Mouse (Mus musculus) olfactory bulb, adult 2 months (tissue): ENCODE results near the gene Col4a2. TPM values are rescaled to one million over a fixed set of nuclear protein-coding genes. Genes with fewer than 3 reads are reported as not detected.

Source experiments
- H3K27ac ChIP-seq: fragments of 200-500 bp; 2 replicates; pipeline ENCODE4 v1.5.1; 2012; ENCODE audit warnings: low read depth, low read length; ENCODE audit not compliant: insufficient read depth
- H3K4me1 ChIP-seq: fragments of 200-500 bp; 2 replicates; pipeline ENCODE4 v1.6.1; 2012; ENCODE audit warnings: low read length; ENCODE audit not compliant: control insufficient read depth, insufficient read depth
- H3K4me3 ChIP-seq: fragments of 200-500 bp; 2 replicates; pipeline ENCODE4 v1.5.1; 2012; ENCODE audit warnings: mild to moderate bottlenecking, low read depth, low read length, moderate library complexity; ENCODE audit not compliant: insufficient read depth
- CTCF ChIP-seq: fragments of 200-500 bp; IDR thresholded peaks from 2 replicates; pipeline ENCODE4 v1.5.1; 2012; ENCODE audit warnings: low read depth, mild to moderate bottlenecking, low read length, moderate library complexity; ENCODE audit not compliant: insufficient read depth
- POLR2A ChIP-seq: fragments of 200-500 bp; IDR thresholded peaks from 2 replicates; pipeline ENCODE4 v1.6.1; 2012; ENCODE audit warnings: mild to moderate bottlenecking, low read depth, low read length, moderate library complexity; ENCODE audit not compliant: insufficient read depth
- WGBS: fragments of 180-500 bp; shearing (Covaris S2); methylation state at CpG from one replicate; pipeline ENCODE4 v1.1.7; 2018; 5-methylcytosine and 5-hydroxymethylcytosine counted together
- polyA plus RNA-seq: library from polyadenylated mRNA; stranded (reverse); fragments of >200 nt; gene quantifications from 2 replicates; pipeline ENCODE4 v1.2.4, GENCODE M21; 2012; ENCODE audit warnings: low replicate concordance; ENCODE audit not compliant: missing spikeins, insufficient read depth, insufficient read length

Gene Col4a2
- polyA plus RNA-seq, 1 experiment = not detected

GRCm38 (mm10) chr8:11331561-11331960 lies 19.0 kb downstream of the Col4a2 start:
- no peak for TF ChIP-seq CTCF
- no peak for TF ChIP-seq POLR2A
- peaks cover under 1% of the 10 kb centered on the region; the same call in 1 of the 2 replicates for H3K4me1 ChIP-seq
- H3K4me3 ChIP-seq = no peak overlapping the region
- 69% methylated on average over 4 of the region's 4 CpGs for whole genome bisulfite sequencing
- H3K27ac ChIP-seq = no peak overlapping the region

- TF ChIP-seq POLR2A (no peak), CTCF (no peak)
- H3K27ac ChIP-seq = no peak overlapping the region
Observed at GRCm38 (mm10) chr8:11333746-11334145, 21.1 kb downstream of the Col4a2 start.

GRCm38 (mm10) chr8:11334493-11334892 lies 21.9 kb downstream of the Col4a2 start:
- Histone ChIP-seq H3K27ac (no peak overlapping the region), H3K4me1 (peaks cover 8% of the 10 kb centered on the region; the same call in 1 of the 2 replicates), H3K4me3 (no peak overlapping the region)
- TF ChIP-seq POLR2A = no peak
- TF ChIP-seq CTCF = no peak
- WGBS = 76% methylated on average over 3 of the region's 3 CpGs

More at GRCm38 (mm10) chr8:11333746-11334145, 21.1 kb downstream of the Col4a2 start:
- Histone ChIP-seq H3K4me3 (no peak overlapping the region), H3K4me1 (peaks cover 8% of the 10 kb centered on the region; the same call in 1 of the 2 replicates)
- 78% methylated on average over 6 of the region's 6 CpGs for WGBS

GRCm38 (mm10) chr8:11335238-11335637 lies 22.6 kb downstream of the Col4a2 start:
- TF ChIP-seq POLR2A (no peak), CTCF (no peak)
- no peak overlapping the region for H3K4me3 ChIP-seq
- 92% methylated on average over 4 of the region's 4 CpGs for WGBS
- peaks cover 11% of the 10 kb centered on the region for H3K4me1 ChIP-seq
- H3K27ac ChIP-seq = no peak overlapping the region

GRCm38 (mm10) chr8:11336346-11336745 lies 23.7 kb downstream of the Col4a2 start:
- no peak for TF ChIP-seq CTCF
- TF ChIP-seq POLR2A = no peak
- 55% methylated on average over 5 of the region's 5 CpGs for WGBS
- H3K27ac ChIP-seq = no peak overlapping the region
- peaks cover 14% of the 10 kb centered on the region for H3K4me1 ChIP-seq
- H3K4me3 ChIP-seq = no peak overlapping the region

- no peak overlapping the region for H3K27ac ChIP-seq
- WGBS = 95% methylated on average over 10 of the region's 10 CpGs
- no peak overlapping the region for H3K4me3 ChIP-seq
- H3K4me1 ChIP-seq = peaks cover 14% of the 10 kb centered on the region
- no peak for TF ChIP-seq CTCF
- no peak for TF ChIP-seq POLR2A
Observed at GRCm38 (mm10) chr8:11337642-11338041, 25.0 kb downstream of the Col4a2 start.

- no peak overlapping the region for H3K27ac ChIP-seq
- 84% methylated on average over 9 of the region's 9 CpGs for WGBS
- peaks cover 14% of the 10 kb centered on the region for H3K4me1 ChIP-seq
- H3K4me3 ChIP-seq = no peak overlapping the region
- no peak for TF ChIP-seq CTCF
- no peak for TF ChIP-seq POLR2A
Observed at GRCm38 (mm10) chr8:11338507-11338906, 25.9 kb downstream of the Col4a2 start.

GRCm38 (mm10) chr8:11340310-11341110 lies 27.9 kb downstream of the Col4a2 start:
- WGBS = 85% methylated on average over 12 of the region's 12 CpGs
- Histone ChIP-seq H3K4me1 (peaks cover 20% of the 10 kb centered on the region), H3K27ac (no peak overlapping the region), H3K4me3 (no peak overlapping the region)
- TF ChIP-seq POLR2A (no peak), CTCF (no peak)

- 80% methylated on average over 3 of the region's 3 CpGs for WGBS
- TF ChIP-seq POLR2A (no peak), CTCF (no peak)
- H3K4me1 ChIP-seq = peaks cover 20% of the 10 kb centered on the region
- H3K27ac ChIP-seq = no peak overlapping the region
- H3K4me3 ChIP-seq = no peak overlapping the region
Observed at GRCm38 (mm10) chr8:11341111-11341566, 28.5 kb downstream of the Col4a2 start.

GRCm38 (mm10) chr8:11344459-11344858 lies 31.9 kb downstream of the Col4a2 start:
- TF ChIP-seq POLR2A = no peak
- Histone ChIP-seq H3K4me3 (no peak overlapping the region), H3K4me1 (peaks cover 17% of the 10 kb centered on the region), H3K27ac (no peak overlapping the region)
- WGBS = 80% methylated on average over 9 of the region's 9 CpGs
